Mouse (Mus musculus): ENCODE measurements at regions not wholly inside any gene's neighbourhood (a gene's known extent, or its start where the extent isn't known, plus 50 kb on each side); places are given as distances from the start of the nearest gene placed in this dataset.

- TF ChIP-seq GABPA (IDR thresholded peaks at IDR 0.05; ENCODE audit: insufficient replicate concordance, low read depth, low read length): no peak
- no peak for TF ChIP-seq RAD21 (IDR thresholded peaks at IDR 0.05; ENCODE audit: low read depth, low read length)
- TF ChIP-seq MAX (IDR thresholded peaks at IDR 0.05; ENCODE audit: low read length): no peak
- no peak for TF ChIP-seq POLR2A (IDR thresholded peaks at IDR 0.05; ENCODE audit: low read depth, low read length)
- TF ChIP-seq CTCF (conservative IDR thresholded peaks at IDR 0.05 in 1 of 2, IDR thresholded peaks at IDR 0.05 in 1 of 2; ENCODE audit: low read depth in 2 of 2, low read length in 2 of 2): no peak
These were observed 215.6 kb downstream of the Mroh4 start for GRCm38 (mm10) chr15:74420550-74420949.
